Mouse (Mus musculus) thymus, postnatal 14 days (tissue): ENCODE measurements at regions not wholly inside any gene's neighbourhood (a gene's known extent, or its start where the extent isn't known, plus 50 kb on each side); places are given as distances from the start of the nearest gene placed in this dataset.

Experiments used
- DNase-seq: peaks from one replicate; pipeline ENCODE4 v3.0.0; 2021

- no peak for DNase-seq
Observed at GRCm38 (mm10) chr6:100141225-100141624, 146.1 kb downstream of the Rybp start.

GRCm38 (mm10) chr6:100140581-100141114, 146.6 kb downstream of the Rybp start:
- no peak for DNase-seq

DNA sequence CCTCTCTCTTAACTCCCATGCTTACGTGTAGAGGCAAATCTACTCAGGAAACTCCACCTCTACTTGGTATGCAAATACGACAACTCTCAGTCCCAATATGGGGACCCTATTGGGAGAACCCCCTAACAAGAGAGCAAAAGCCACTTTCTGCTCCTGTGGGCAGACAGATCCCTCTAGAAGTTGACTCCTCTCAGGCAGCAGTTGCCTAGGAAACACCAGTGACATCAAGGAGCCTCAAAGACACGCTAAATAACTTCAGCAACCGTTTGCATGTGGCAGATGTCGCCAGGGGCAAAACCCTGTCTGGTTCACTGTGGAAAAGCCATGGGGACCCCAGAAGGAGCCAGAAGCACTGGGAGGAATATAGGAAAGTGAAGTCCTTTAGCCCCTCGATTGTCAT, 147.5 kb downstream of the Rybp start:
- no peak for DNase-seq

GRCm38 (mm10) chr6:100138659-100139058, 148.6 kb downstream of the Rybp start:
- no peak for DNase-seq

GRCm38 (mm10) chr6:100135177-100135576, 152.1 kb downstream of the Rybp start:
- no peak for DNase-seq

DNA sequence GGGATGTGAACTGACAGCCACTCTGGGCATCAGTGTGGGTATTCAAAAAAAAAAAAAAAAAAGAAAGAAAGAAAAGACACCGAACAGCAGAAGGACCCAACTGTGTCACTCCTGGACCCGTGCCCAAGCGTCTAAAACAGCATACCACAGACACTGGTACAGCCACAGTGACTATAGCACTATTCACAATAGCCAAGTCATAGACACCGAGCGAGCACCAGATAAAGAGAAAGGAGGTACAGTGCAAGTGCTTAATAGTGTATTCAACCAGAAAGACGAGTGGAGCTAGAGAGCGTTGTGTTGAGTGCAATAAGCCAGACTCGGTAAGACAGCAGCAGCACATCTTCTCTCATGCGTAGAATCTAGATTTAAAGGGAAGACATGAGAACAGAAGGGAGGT, 153.3 kb downstream of the Rybp start:
- DNase-seq = no peak

GRCm38 (mm10) chr6:100132916-100133600, 154.2 kb downstream of the Rybp start:
- no peak for DNase-seq

- no peak for DNase-seq
Observed at GRCm38 (mm10) chr6:100127221-100128143, 159.8 kb downstream of the Rybp start.

DNA sequence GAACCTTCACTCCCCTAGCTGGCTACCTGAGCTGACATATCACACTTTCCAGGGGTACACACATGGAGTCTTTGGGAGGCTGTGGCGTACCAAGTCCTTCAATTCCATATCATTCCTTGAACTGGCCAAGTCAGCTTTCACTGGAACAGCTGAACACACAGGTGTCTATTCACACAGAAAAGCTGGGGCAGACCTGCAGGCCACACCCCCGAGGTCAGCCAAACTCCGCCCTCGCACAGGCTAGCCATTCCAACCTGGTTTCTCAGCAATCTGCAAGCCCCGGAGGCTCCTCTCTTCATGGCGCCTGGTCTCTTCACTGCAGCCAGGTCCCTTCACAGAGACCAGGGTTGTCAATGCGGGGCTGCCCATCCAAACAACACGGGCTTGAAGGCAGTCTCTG, 160.5 kb downstream of the Rybp start:
- DNase-seq = no peak

DNA sequence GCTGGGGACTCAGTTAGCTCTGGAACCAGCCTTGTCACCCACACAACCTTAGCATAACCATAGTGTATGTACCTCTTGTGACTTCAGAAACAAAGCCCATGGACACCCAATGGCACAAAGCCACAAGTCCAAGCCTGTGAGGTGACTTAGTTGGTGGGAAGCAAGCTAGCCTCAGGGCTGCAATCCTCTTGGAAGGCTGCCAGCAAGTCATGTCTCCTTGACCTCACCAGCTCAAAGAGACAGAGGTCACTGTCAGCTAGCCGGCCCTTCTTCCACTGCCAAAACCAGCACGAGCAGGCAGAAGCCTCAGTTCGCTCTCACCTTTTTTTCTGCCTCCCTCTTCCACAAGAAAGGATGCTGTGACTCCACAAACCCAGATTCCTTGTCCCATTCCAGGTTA, 161.0 kb downstream of the Rybp start:
- no peak for DNase-seq

GRCm38 (mm10) chr6:100121240-100121639, 166.0 kb downstream of the Rybp start:
- no peak for DNase-seq

GRCm38 (mm10) chr6:100120017-100120944, 167.0 kb downstream of the Rybp start:
- DNase-seq = no peak

DNA sequence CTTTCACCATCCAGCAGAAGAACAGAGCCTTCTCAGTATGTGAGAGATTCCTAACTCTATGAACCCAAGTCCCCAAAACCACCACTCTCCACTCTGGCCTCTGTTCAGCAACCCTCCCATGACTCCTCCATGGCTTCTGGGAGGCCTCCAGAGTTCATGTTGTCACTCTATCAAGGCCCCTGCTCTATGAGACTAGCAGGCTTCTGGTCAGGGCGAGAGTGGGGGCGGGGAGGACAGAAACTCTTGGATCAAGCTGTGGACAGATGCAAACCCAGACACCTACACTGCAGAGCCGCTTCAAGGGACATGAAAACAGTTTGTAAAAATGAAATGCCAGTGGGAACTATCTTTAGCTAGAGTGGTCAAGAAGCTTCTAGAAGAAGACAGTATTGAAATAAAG, 170.2 kb downstream of the Rybp start:
- DNase-seq = no peak

DNA sequence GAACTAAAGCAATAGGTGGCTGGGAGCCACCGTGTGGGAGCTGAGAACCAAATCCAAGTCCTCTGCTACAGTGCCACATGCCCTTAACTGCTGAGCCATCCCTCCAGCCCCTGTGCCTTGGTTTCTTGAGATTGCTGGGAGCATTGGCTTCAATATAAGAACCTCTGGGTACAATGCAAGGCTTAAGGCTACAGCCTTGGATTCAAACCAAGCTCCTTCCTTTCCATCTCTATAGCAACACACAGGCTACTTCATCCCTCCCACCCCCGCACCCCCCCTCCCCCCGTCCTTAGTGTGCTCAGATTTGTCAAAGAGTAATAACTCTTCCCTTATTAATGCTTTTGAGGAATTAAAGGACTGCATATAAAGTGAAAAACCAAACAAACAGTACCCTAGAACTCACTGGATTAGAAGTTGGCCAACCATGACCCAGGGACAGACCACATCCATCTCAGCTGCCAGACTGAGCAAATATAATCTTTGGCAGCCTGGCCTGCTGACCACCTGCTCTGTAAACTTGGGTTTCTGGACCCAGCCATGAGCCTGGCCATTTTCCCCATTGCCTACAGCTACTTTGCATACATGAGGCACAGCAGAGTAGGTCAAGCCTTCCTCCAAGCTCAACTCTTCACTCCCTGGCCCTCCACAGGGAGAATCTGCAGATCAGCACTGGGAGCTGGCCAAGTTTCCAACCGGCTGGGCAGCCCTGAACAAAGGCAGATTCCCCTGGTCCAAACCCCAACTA, 173.7 kb downstream of the Rybp start:
- DNase-seq = no peak

GRCm38 (mm10) chr6:100110981-100111660, 176.2 kb downstream of the Rybp start:
- no peak for DNase-seq

DNA sequence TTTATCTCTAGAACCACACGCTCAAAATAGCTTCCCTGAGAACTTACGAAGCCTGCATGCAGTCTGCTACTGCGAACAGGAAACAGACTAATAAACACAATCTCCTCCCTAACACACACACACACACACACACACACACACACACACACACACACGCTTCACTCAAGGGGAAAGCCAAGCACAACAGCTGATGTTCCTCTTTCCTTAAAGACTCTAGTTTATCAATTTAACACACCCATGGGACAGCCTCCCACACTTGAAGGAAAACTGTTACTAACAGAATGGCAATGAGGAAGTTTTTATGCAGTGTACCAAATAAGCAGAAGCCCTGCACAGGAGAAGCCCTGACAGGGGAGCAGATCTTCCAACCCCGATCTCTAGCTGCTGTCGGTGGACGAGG, 177.3 kb downstream of the Rybp start:
- no peak for DNase-seq

DNA sequence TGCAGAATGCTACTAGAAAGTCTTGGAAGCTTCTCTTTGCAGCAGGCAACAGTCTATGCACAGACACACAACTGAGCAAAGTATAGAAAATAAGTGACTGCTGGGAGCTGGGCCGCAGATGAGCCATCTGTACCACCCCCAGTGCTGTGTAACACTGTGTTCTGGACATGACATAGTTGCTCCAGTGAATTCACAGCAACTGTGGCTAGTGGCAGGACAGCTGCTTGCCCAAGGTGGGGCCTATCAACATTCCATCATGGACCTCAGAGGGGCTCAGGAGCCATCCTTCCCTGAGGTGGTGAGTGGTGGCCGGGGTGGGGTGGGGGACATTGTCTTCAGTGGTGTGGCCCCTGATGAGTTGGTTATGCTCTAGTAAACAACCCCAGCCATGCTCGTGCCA, 177.9 kb downstream of the Rybp start:
- no peak for DNase-seq

GRCm38 (mm10) chr6:100107508-100107907, 179.8 kb downstream of the Rybp start:
- no peak for DNase-seq

GRCm38 (mm10) chr6:100107066-100107465, 180.2 kb downstream of the Rybp start:
- no peak for DNase-seq

DNA sequence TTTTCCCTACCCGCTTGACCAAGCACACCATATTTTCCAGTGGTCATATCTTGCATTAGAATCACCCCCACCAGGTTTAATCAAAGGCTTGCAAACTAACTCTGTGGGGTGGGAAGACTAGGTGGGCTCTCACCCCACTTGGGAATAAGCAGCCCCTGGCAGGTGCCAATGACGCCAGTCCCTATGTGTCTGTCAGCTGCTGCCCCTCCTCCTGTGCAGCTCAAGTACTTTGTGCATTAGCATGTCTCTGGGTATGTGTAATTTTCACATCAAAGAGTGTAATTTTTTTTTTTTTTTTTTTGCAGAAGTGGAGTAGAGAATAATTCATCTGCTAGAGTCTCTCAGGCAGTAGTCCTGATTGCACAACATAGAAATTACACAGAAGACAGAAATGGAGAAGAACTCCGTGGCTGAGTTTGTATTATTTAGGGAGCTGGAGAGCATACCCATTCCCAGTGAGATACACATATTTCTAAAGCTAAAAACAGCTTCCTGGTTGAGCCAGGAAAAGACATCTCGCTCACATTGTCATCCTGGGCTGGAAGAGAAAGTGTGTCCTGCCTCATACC, 186.6 kb downstream of the Rybp start:
- no peak for DNase-seq
